Mouse (Mus musculus) ES-E14 (cell line): ENCODE results near the gene Serpine1. TPM values are rescaled to one million over a fixed set of nuclear protein-coding genes. Genes with fewer than 3 reads are reported as not detected.

Experiments used
- DNase-seq: peaks from one replicate; pipeline ENCODE4 v3.0.0-alpha.2; 2013; ENCODE audit warnings: low read depth, low spot score
- H3K27ac ChIP-seq: 2 replicates; pipeline ENCODE4 v1.5.1; 2012; ENCODE audit warnings: low read depth, mild to moderate bottlenecking, low read length, moderate library complexity, mixed read lengths; ENCODE audit not compliant: poor library complexity, insufficient read depth, severe bottlenecking
- H3K36me3 ChIP-seq: 2 replicates; pipeline ENCODE4 v1.6.1; 2012; ENCODE audit warnings: mild to moderate bottlenecking, low read length, moderate library complexity, mixed read lengths; ENCODE audit not compliant: control insufficient read depth, poor library complexity, insufficient read depth, severe bottlenecking
- H3K4me1 ChIP-seq, 2 experiments: fragments of 150-350 bp in 1 of 2; sonication (generic) in 1 of 2; 2 replicates each; pipeline ENCODE4 v1.6.1; 2012; ENCODE audit warnings: low read length in 2 of 2, mild to moderate bottlenecking in 1 of 2, mixed read lengths in 1 of 2; ENCODE audit not compliant: control insufficient read depth in 2 of 2, insufficient read depth in 2 of 2, poor library complexity in 1 of 2
- H3K4me3 ChIP-seq, 2 experiments: fragments of 150-350 bp in 1 of 2; sonication (generic) in 1 of 2; 2 replicates each; pipeline ENCODE4 v1.5.1; 2012; ENCODE audit warnings: low read length in 2 of 2, low read depth in 1 of 2, mild to moderate bottlenecking in 1 of 2, mixed read lengths in 1 of 2; ENCODE audit not compliant: insufficient read depth in 1 of 2, poor library complexity in 1 of 2, severe bottlenecking in 1 of 2
- H3K9ac ChIP-seq: 2 replicates; pipeline ENCODE4 v1.6.1; 2012; ENCODE audit warnings: low read depth, mild to moderate bottlenecking, low read length, mixed read lengths; ENCODE audit not compliant: poor library complexity, insufficient read depth, severe bottlenecking
- H3K9me3 ChIP-seq: fragments of 150-350 bp; sonication (generic); 2 replicates; pipeline ENCODE4 v1.6.1; 2012; ENCODE audit warnings: low read depth, mild to moderate bottlenecking, low read length; ENCODE audit not compliant: control insufficient read depth, insufficient read depth
- CHD2 ChIP-seq: IDR thresholded peaks from 2 replicates; pipeline ENCODE4 v1.6.1; 2014; ENCODE audit warnings: mild to moderate bottlenecking, low read depth, low read length, inconsistent platforms
- HCFC1 ChIP-seq: IDR thresholded peaks from 2 replicates; pipeline ENCODE4 v1.6.1; 2012; ENCODE audit warnings: low read length, inconsistent platforms, borderline replicate concordance; ENCODE audit not compliant: insufficient read depth
- MAFK ChIP-seq: IDR thresholded peaks from 2 replicates; pipeline ENCODE4 v1.6.1; 2014; ENCODE audit warnings: mild to moderate bottlenecking, low read depth, low read length, inconsistent platforms; ENCODE audit not compliant: insufficient read depth
- ZC3H11A ChIP-seq: IDR thresholded peaks from 2 replicates; pipeline ENCODE4 v1.6.1; 2012; ENCODE audit warnings: low read depth, mild to moderate bottlenecking, inconsistent platforms, low read length, borderline replicate concordance
- ZNF384 ChIP-seq: IDR thresholded peaks from 2 replicates; pipeline ENCODE4 v1.6.1; 2012; ENCODE audit warnings: low read depth, low read length, inconsistent platforms
- in situ Hi-C, 2 experiments: fragments of 600-800 bp; cut with MboI; formaldehyde crosslinking; loops; one replicate each; pipeline ENCODE4 v1.15.1; 2025; ENCODE audit warnings: low sequenced_read_pairs in 2 of 2, inconsistent platforms in 1 of 2; ENCODE audit not compliant: unreplicated experiment in 2 of 2
- total RNA-seq: library from RNA; depleted of rRNA; stranded (reverse); fragments of 300-350 nt; gene quantifications from 2 replicates; pipeline ENCODE4 v1.2.3, GENCODE M21; 2012

Gene Serpine1
- total RNA-seq, 1 experiment = 166 TPM

- no peak for TF ChIP-seq ZC3H11A
- no peak for TF ChIP-seq ZNF384
- no peak for TF ChIP-seq MAFK
- TF ChIP-seq CHD2 = no peak
- no peak for TF ChIP-seq HCFC1
- no peak overlapping the region for H3K27ac ChIP-seq
- H3K9ac ChIP-seq = no peak overlapping the region
- no peak overlapping the region for H3K4me3 ChIP-seq
- no peak for DNase-seq
- peaks cover 2% of the 10 kb centered on the region; the same call in 1 of the 2 replicates for H3K36me3 ChIP-seq
- no peaks in the 10 kb centered on the region for H3K9me3 ChIP-seq
- in situ Hi-C loops = loop anchor here in 1 of 2 experiments (10.0 kb wide), 1 partner anchor 187 kb away; no protein-coding TSS in a partner anchor
- peaks cover 0 to 24% of the 10 kb centered on the region in 2 experiments; a peak in 2 of 4 replicates for H3K4me1 ChIP-seq
These were observed 39.7 kb upstream of the Serpine1 start for GRCm38 (mm10) chr5:137111542-137112408.

- TF ChIP-seq HCFC1 = no peak
- TF ChIP-seq ZC3H11A = no peak
- TF ChIP-seq ZNF384 = no peak
- TF ChIP-seq MAFK = no peak
- no peak for TF ChIP-seq CHD2
- Histone ChIP-seq H3K9me3 (no peaks in the 10 kb centered on the region), H3K4me1 (peaks cover 0 to 20% of the 10 kb centered on the region in 2 experiments; a peak in 2 of 4 replicates), H3K9ac (no peak overlapping the region), H3K36me3 (peaks cover 2% of the 10 kb centered on the region; the same call in 1 of the 2 replicates), H3K4me3 (no peak overlapping the region), H3K27ac (no peak overlapping the region)
- in situ Hi-C loops = loop anchor here in 1 of 2 experiments (10.0 kb wide), 1 partner anchor 186 kb away; no protein-coding TSS in a partner anchor
- no peak for DNase-seq
These were observed 38.8 kb upstream of the Serpine1 start for GRCm38 (mm10) chr5:137110863-137111262.

GRCm38 (mm10) chr5:137109941-137110593, 38.0 kb upstream of the Serpine1 start:
- in situ Hi-C loops = loop anchor here (10.0 kb wide), 2 partner anchors 95 to 185 kb away; no protein-coding TSS in a partner anchor
- Histone ChIP-seq H3K27ac (no peak overlapping the region), H3K9ac (no peak overlapping the region), H3K9me3 (no peaks in the 10 kb centered on the region), H3K4me3 (no peak overlapping the region; a peak in 1 of 4 replicates), H3K36me3 (peaks cover 2% of the 10 kb centered on the region; the same call in 1 of the 2 replicates), H3K4me1 (peaks cover 0 to 17% of the 10 kb centered on the region in 2 experiments; a peak in 2 of 4 replicates)
- DNase-seq = no peak
- TF ChIP-seq CHD2 (no peak), ZNF384 (no peak), HCFC1 (no peak), MAFK (no peak), ZC3H11A (no peak)

GRCm38 (mm10) chr5:137108111-137108510, 36.0 kb upstream of the Serpine1 start:
- no peak overlapping the region for H3K27ac ChIP-seq
- H3K4me1 ChIP-seq = peaks cover 2 to 15% of the 10 kb centered on the region in 2 experiments; a peak in 2 of 4 replicates
- H3K9me3 ChIP-seq = no peaks in the 10 kb centered on the region
- no peak overlapping the region for H3K9ac ChIP-seq
- peaks cover 2% of the 10 kb centered on the region; the same call in 1 of the 2 replicates for H3K36me3 ChIP-seq
- in situ Hi-C loops = loop anchor here in 1 of 2 experiments (10.0 kb wide), 1 partner anchor 93 kb away; no protein-coding TSS in a partner anchor
- H3K4me3 ChIP-seq = no peak overlapping the region
- TF ChIP-seq HCFC1 (no peak), CHD2 (no peak), MAFK (no peak), ZC3H11A (no peak), ZNF384 (no peak)
- no peak for DNase-seq
